Mouse (Mus musculus): Measurements from ENCODE around the gene D8Ertd738e. TPM values are rescaled to one million over a fixed set of nuclear protein-coding genes. Genes with fewer than 3 reads are reported as not detected.

The D8Ertd738e gene
- total RNA-seq, 2 experiments from 2014 or later: 145 to 149 TPM

Small RNA genes lying within 50 kb of the gene (microRNA-seq; reads per million reads assigned to microRNA genes)
- 8,739 to 9,620 reads per million in 2 experiments for gene Mir23a
- gene Mir24-2: 0 reads per million in 2 experiments
- 132 to 192 reads per million in 2 experiments for gene Mir27a
- 0 reads per million in 2 experiments for gene Mir3074-2

Other genes with a start within 250 kb of the D8Ertd738e start
- gene 1700067K01Rik, start 248.2 kb downstream of the D8Ertd738e start, total RNA-seq (2021): under 1 TPM; 0.37 to 0.62 TPM
- gene 2210011C24Rik, start 237.5 kb downstream of the D8Ertd738e start, total RNA-seq (2021): 1 to 10 TPM; 1.3 to 2.1 TPM
- 1 to 10 TPM; 1.2 to 1.4 TPM for gene Palm3, start 228.2 kb downstream of the D8Ertd738e start, total RNA-seq (2021)
- under 1 TPM; 0.16 to 0.62 TPM for gene Il27ra, start 207.1 kb downstream of the D8Ertd738e start, total RNA-seq (2021)
- gene Rln3, start 204.7 kb downstream of the D8Ertd738e start, total RNA-seq (2021): not detected
- gene Gm10643, start 184.6 kb downstream of the D8Ertd738e start, total RNA-seq (2021): 1 to 10 TPM; 3.4 to 4.2 TPM
- gene Rfx1, start 182.9 kb downstream of the D8Ertd738e start, total RNA-seq (2021): 10 to 100 TPM; 21.4 to 24.4 TPM
- gene Dcaf15, start 145.0 kb downstream of the D8Ertd738e start, total RNA-seq (2021): 10 to 100 TPM; 16.8 to 18.4 TPM
- not detected for gene Podnl1, start 123.7 kb downstream of the D8Ertd738e start, total RNA-seq (2021)
- gene Cc2d1a, start 101.8 kb downstream of the D8Ertd738e start, total RNA-seq (2021): 10 to 100 TPM; 46.6 to 49.4 TPM
- gene 4930432K21Rik, start 101.7 kb downstream of the D8Ertd738e start, total RNA-seq (2021): 1 to 10 TPM; 1.4 to 1.6 TPM
- 1 to 10 TPM; 2.6 to 3.2 TPM for gene Nanos3, start 64.5 kb downstream of the D8Ertd738e start, total RNA-seq (2021)
- 10 to 100 TPM; 13.0 to 13.9 TPM for gene Zswim4, start 12.7 kb downstream of the D8Ertd738e start, total RNA-seq (2021)
- 10 to 100 TPM; 13.4 to 15.7 TPM for gene Mri1, start 7.6 kb upstream of the D8Ertd738e start, total RNA-seq (2021)
- gene Ccdc130, start 20.7 kb upstream of the D8Ertd738e start, total RNA-seq (2021): 10 to 100 TPM; 24.1 to 25.3 TPM
- gene Cacna1a, start 138.7 kb upstream of the D8Ertd738e start, total RNA-seq (2021): 100 to 1,000 TPM; 230 to 263 TPM

All from left cerebral cortex, postnatal 25 days (tissue).